Mouse (Mus musculus): ENCODE measurements at regions not wholly inside any gene's neighbourhood (a gene's known extent, or its start where the extent isn't known, plus 50 kb on each side); places are given as distances from the start of the nearest gene placed in this dataset.

GRCm38 (mm10) chr2:128526100-128526499 lies 64.9 kb upstream of the Spdye4c start:
- no peak for DNase-seq (ENCODE audit: low spot score in 2 of 2)

- DNase-seq (ENCODE audit: low spot score in 2 of 2): no peak
Measured at GRCm38 (mm10) chr2:128526883-128527344, 64.1 kb upstream of the Spdye4c start.

- DNase-seq (ENCODE audit: low spot score in 2 of 2): no peak
Measured at GRCm38 (mm10) chr2:128536294-128536693, 54.7 kb upstream of the Spdye4c start.

- no peak for DNase-seq (ENCODE audit: low spot score in 2 of 2)
Measured at GRCm38 (mm10) chr2:128537425-128537824, 53.6 kb upstream of the Spdye4c start.

- DNase-seq (ENCODE audit: low spot score in 2 of 2): no peak
Measured at GRCm38 (mm10) chr2:128538736-128539135, 52.3 kb upstream of the Spdye4c start.
